Mouse (Mus musculus) forebrain, embryonic 12.5 days (tissue): Measurements from ENCODE around the gene Gm973. TPM values are rescaled to one million over a fixed set of nuclear protein-coding genes. Genes with fewer than 3 reads are reported as not detected.

Source experiments
- ATAC-seq: fragments of 200-750 bp; cut with Nextera tagmentation; 2 replicates; pipeline ENCODE4 v1.8.0; 2017; ENCODE audit warnings: moderate TSS enrichment; ENCODE audit not compliant: low FRiP score
- H3K27ac ChIP-seq: fragments of 300-500 bp; sonication (generic); 2 replicates; pipeline ENCODE4 v1.5.1; 2016; ENCODE audit warnings: mild to moderate bottlenecking
- H3K27me3 ChIP-seq: fragments of 300-500 bp; sonication (generic); 2 replicates; pipeline ENCODE4 v1.6.1; 2016; ENCODE audit warnings: mild to moderate bottlenecking
- H3K36me3 ChIP-seq: fragments of 300-500 bp; sonication (generic); replicated peaks from 2 replicates; pipeline ENCODE4 v1.6.1; 2016; ENCODE audit warnings: mild to moderate bottlenecking
- H3K4me1 ChIP-seq: fragments of 300-500 bp; sonication (generic); 2 replicates; pipeline ENCODE4 v1.6.1; 2016
- H3K4me2 ChIP-seq: fragments of 300-500 bp; sonication (generic); 2 replicates; pipeline ENCODE4 v1.6.1; 2016; ENCODE audit warnings: mild to moderate bottlenecking, moderate library complexity
- H3K4me3 ChIP-seq: fragments of 300-500 bp; sonication (generic); replicated peaks from 2 replicates; pipeline ENCODE4 v1.5.1; 2016; ENCODE audit warnings: mild to moderate bottlenecking
- H3K9ac ChIP-seq: fragments of 300-500 bp; sonication (generic); 2 replicates; pipeline ENCODE4 v1.6.1; 2016; ENCODE audit warnings: mild to moderate bottlenecking
- H3K9me3 ChIP-seq: fragments of 300-500 bp; sonication (generic); 2 replicates; pipeline ENCODE4 v1.6.1; 2016
- WGBS: fragments of 180-500 bp; shearing (Covaris S2); methylation state at CpG from one replicate; pipeline ENCODE4 v1.1.7; 2016; 5-methylcytosine and 5-hydroxymethylcytosine counted together
- polyA plus RNA-seq: library from polyadenylated mRNA; unstranded; fragments of >200 nt; fragmentation: Nextera tagmentation; extraction: Ambion mirVana; gene quantifications from 2 replicates; pipeline ENCODE4 v1.2.1, GENCODE M21; 2016

Gene Gm973
- 1.1 and 1.3 TPM in 2 replicates for polyA plus RNA-seq

GRCm38 (mm10) chr1:59516026-59516917 is at the start of gene Gm973:
Gene Gm973, plus strand, starts transcription at chr1:59516264.
- Histone ChIP-seq H3K4me1 (peaks cover 44% of the 10 kb centered on the region), H3K9ac (peak within 1 kb of the TSS; percentile 54), H3K4me2 (peak within 1 kb of the TSS; percentile 59), H3K27me3 (peaks cover 18% of the 10 kb centered on the region), H3K27ac (peak within 1 kb of the TSS; percentile 97), H3K9me3 (no peaks in the 10 kb centered on the region), H3K4me3 (peak within 1 kb of the TSS; percentile 38), H3K36me3 (no peaks in the 10 kb centered on the region)
- WGBS, result 3% methylated on average over 25 of the region's 25 CpGs
- peak; percentile 96 for ATAC-seq

GRCm38 (mm10) chr1:59469170-59469569 is 46.9 kb upstream of the Gm973 start:
- Histone ChIP-seq H3K4me1 (peaks cover 34% of the 10 kb centered on the region), H3K27me3 (peaks cover 32% of the 10 kb centered on the region), H3K27ac (no peak overlapping the region), H3K36me3 (no peaks in the 10 kb centered on the region), H3K4me3 (no peak overlapping the region), H3K9ac (no peak overlapping the region), H3K9me3 (no peaks in the 10 kb centered on the region), H3K4me2 (no peak overlapping the region)
- 40% methylated on average over 4 of the region's 4 CpGs for WGBS
- no peak for ATAC-seq

- H3K27ac ChIP-seq, result no peak overlapping the region
- 47% methylated on average over 4 of the region's 4 CpGs for WGBS
Observed at GRCm38 (mm10) chr1:59470766-59471165, 45.3 kb upstream of the Gm973 start.

GRCm38 (mm10) chr1:59472368-59473180 is 43.5 kb upstream of the Gm973 start:
- Histone ChIP-seq H3K9ac (no peak overlapping the region), H3K27me3 (peaks cover 54% of the 10 kb centered on the region), H3K4me1 (peaks cover 21% of the 10 kb centered on the region), H3K27ac (no peak overlapping the region), H3K4me2 (no peak overlapping the region), H3K4me3 (no peak overlapping the region), H3K36me3 (no peaks in the 10 kb centered on the region), H3K9me3 (no peaks in the 10 kb centered on the region)
- 4% methylated on average over 9 of the region's 11 CpGs for WGBS
- no peak for ATAC-seq

More at GRCm38 (mm10) chr1:59470766-59471165, 45.3 kb upstream of the Gm973 start:
- Histone ChIP-seq H3K4me2 (no peak overlapping the region), H3K9ac (no peak overlapping the region), H3K9me3 (no peaks in the 10 kb centered on the region), H3K27me3 (peaks cover 45% of the 10 kb centered on the region), H3K4me1 (peaks cover 23% of the 10 kb centered on the region), H3K36me3 (no peaks in the 10 kb centered on the region), H3K4me3 (no peak overlapping the region)
- no peak for ATAC-seq

GRCm38 (mm10) chr1:59473181-59473555 is 42.9 kb upstream of the Gm973 start:
- 1% methylated on average over 4 of the region's 4 CpGs for WGBS
- ATAC-seq, result no peak; the same call in 1 of the 2 replicates
- no peak overlapping the region for H3K4me2 ChIP-seq
- no peak overlapping the region for H3K27ac ChIP-seq
- H3K27me3 ChIP-seq, result peaks cover 60% of the 10 kb centered on the region
- H3K9ac ChIP-seq, result no peak overlapping the region
- H3K4me1 ChIP-seq, result peaks cover 21% of the 10 kb centered on the region
- no peaks in the 10 kb centered on the region for H3K9me3 ChIP-seq
- H3K36me3 ChIP-seq, result no peaks in the 10 kb centered on the region
- no peak overlapping the region for H3K4me3 ChIP-seq

- Histone ChIP-seq H3K4me3 (no peak overlapping the region), H3K9me3 (no peaks in the 10 kb centered on the region), H3K27me3 (peaks cover 61% of the 10 kb centered on the region), H3K4me2 (no peak overlapping the region), H3K9ac (no peak overlapping the region), H3K4me1 (peaks cover 28% of the 10 kb centered on the region), H3K27ac (no peak overlapping the region), H3K36me3 (no peaks in the 10 kb centered on the region)
- WGBS, result 42% methylated on average over 2 of the region's 2 CpGs
- no peak for ATAC-seq
Observed at GRCm38 (mm10) chr1:59475618-59476017, 40.4 kb upstream of the Gm973 start.

GRCm38 (mm10) chr1:59478911-59479310 is 37.2 kb upstream of the Gm973 start:
- 84% methylated on average over 3 of the region's 3 CpGs for WGBS
- Histone ChIP-seq H3K27me3 (peaks cover 67% of the 10 kb centered on the region), H3K9ac (no peak overlapping the region), H3K4me2 (no peak overlapping the region), H3K4me3 (no peak overlapping the region), H3K36me3 (no peaks in the 10 kb centered on the region), H3K4me1 (peaks cover 30% of the 10 kb centered on the region), H3K9me3 (no peaks in the 10 kb centered on the region), H3K27ac (no peak overlapping the region)
- ATAC-seq, result no peak

GRCm38 (mm10) chr1:59480821-59481455 is 35.1 kb upstream of the Gm973 start:
- H3K9ac ChIP-seq, result peak overlapping the region; percentile 38
- H3K4me1 ChIP-seq, result peaks cover 48% of the 10 kb centered on the region
- no peaks in the 10 kb centered on the region for H3K9me3 ChIP-seq
- peak overlapping the region; percentile 99 for H3K4me2 ChIP-seq
- H3K4me3 ChIP-seq, result peak overlapping the region; percentile 74
- peak overlapping the region; percentile 88 for H3K27ac ChIP-seq
- ATAC-seq, result no peak
- H3K27me3 ChIP-seq, result peaks cover 62% of the 10 kb centered on the region
- H3K36me3 ChIP-seq, result no peaks in the 10 kb centered on the region
- WGBS, result 2% methylated on average over 23 of the region's 23 CpGs

- no peaks in the 10 kb centered on the region for H3K9me3 ChIP-seq
- peaks cover 55% of the 10 kb centered on the region for H3K27me3 ChIP-seq
- H3K4me1 ChIP-seq, result peaks cover 53% of the 10 kb centered on the region
- peak; percentile 95 for ATAC-seq
- under 1% methylated on average over 54 of the region's 57 CpGs for WGBS
- peak overlapping the region; percentile 88 for H3K27ac ChIP-seq
- H3K9ac ChIP-seq, result peak overlapping the region; percentile 88
- H3K4me3 ChIP-seq, result peak overlapping the region; percentile 74
- H3K36me3 ChIP-seq, result no peaks in the 10 kb centered on the region
- peak overlapping the region; percentile 99 for H3K4me2 ChIP-seq
Observed at GRCm38 (mm10) chr1:59481456-59482291, 34.4 kb upstream of the Gm973 start.

- ATAC-seq, result peak; percentile 18
- peaks cover 50% of the 10 kb centered on the region for H3K27me3 ChIP-seq
- H3K9ac ChIP-seq, result peak within 1 kb of the TSS; percentile 88
- peaks cover 58% of the 10 kb centered on the region for H3K4me1 ChIP-seq
- H3K36me3 ChIP-seq, result no peaks in the 10 kb centered on the region
- 0% methylated on average over 27 of the region's 35 CpGs for WGBS
- H3K4me3 ChIP-seq, result peak within 1 kb of the TSS; percentile 74
- no peaks in the 10 kb centered on the region for H3K9me3 ChIP-seq
- peak within 1 kb of the TSS; percentile 88 for H3K27ac ChIP-seq
- H3K4me2 ChIP-seq, result peak within 1 kb of the TSS; percentile 99
Observed at GRCm38 (mm10) chr1:59482331-59482695, 33.8 kb upstream of the Gm973 start, which contains the start of gene Fzd7. Gene Fzd7, plus strand, starts transcription at chr1:59482424.

- H3K4me3 ChIP-seq, result peak overlapping the region; percentile 74
- H3K4me2 ChIP-seq, result peak overlapping the region; percentile 99
- under 1% methylated on average over 84 of the region's 88 CpGs for WGBS
- no peak for ATAC-seq
- peaks cover 64% of the 10 kb centered on the region for H3K4me1 ChIP-seq
- no peaks in the 10 kb centered on the region for H3K36me3 ChIP-seq
- H3K9me3 ChIP-seq, result no peaks in the 10 kb centered on the region
- H3K9ac ChIP-seq, result peak overlapping the region; percentile 88
- H3K27me3 ChIP-seq, result peaks cover 44% of the 10 kb centered on the region
- H3K27ac ChIP-seq, result peak overlapping the region; percentile 88
Observed at GRCm38 (mm10) chr1:59482696-59483520, 33.2 kb upstream of the Gm973 start.
